In the genomic region with DNA sequence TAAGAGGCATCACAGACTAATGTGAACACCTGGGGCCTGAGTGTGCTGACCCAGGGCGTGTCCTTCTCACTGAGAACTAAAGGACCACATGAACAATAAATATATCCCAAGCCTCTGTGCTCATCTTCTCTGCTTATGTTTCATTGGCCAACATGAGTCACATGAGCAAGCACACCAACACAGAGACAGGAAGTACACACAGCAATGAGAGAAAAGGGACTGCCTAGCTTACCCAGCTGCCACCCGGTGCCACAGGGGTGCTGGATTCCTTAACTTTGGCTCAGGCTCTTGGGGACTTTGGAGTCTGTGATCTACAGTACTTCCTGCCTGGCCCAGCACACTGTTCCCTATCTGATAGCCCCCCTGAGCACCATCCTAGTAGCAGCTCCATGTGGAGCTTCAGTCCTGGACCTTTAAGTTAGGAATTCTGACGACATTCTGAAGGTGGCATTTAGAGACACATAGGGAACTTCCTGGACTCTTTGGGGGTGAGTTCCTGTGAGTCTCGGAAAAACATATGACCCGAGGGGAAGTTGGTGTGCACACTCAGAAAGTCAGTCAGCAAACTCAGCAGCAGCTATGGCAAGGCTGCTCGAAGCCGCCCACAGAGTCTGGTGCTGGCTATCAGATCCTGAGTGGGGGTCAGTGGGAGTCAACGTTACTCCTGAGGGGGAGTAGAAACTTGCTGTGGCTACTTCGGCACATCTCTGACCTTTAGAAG, we compare ENCODE assay signal across 12 mouse cellular contexts. TPM values are rescaled to one million over a fixed set of nuclear protein-coding genes. Genes with fewer than 3 reads are reported as not detected.
DNase-seq lines count a peak whose midpoint lies in the region; ATAC-seq and TF ChIP-seq lines count a peak whose summit lies in the region.
"Had no signal": no experiment of that assay in that cellular context is flagged by ENCODE, and none has a peak within 500 bp of the region (broad histone marks: within the 10 kb centered on the region; RNA-seq: fewer than 3 reads in every experiment).

No protein-coding gene starts in this region.

- no peak overlapping the region for H3K9ac ChIP-seq in heart, embryonic 15.5 days
- H3K9ac ChIP-seq in intestine, postnatal 0 days (ENCODE audit: low read depth, low read length): no peak overlapping the region
- H3K9ac ChIP-seq: stomach, embryonic 15.5 days had no signal

- 0 out of 2 replicates have a peak, but pooled peaks have one; percentile 27 for ATAC-seq in heart, embryonic 15.5 days (replicated peaks; ENCODE audit: insufficient number of reproducible peaks, insufficient read depth, low FRiP score, low read depth)
- no peak for ATAC-seq in intestine, postnatal 0 days

- no peak overlapping the region for H3K4me3 ChIP-seq in heart, embryonic 15.5 days
- no peak overlapping the region for H3K4me3 ChIP-seq in intestine, postnatal 0 days (ENCODE audit: low read depth, low read length)
- H3K4me3 ChIP-seq: erythroblast, embryonic 14.5 days; stomach, embryonic 15.5 days had no signal

- H3K27me3 ChIP-seq in heart, embryonic 15.5 days: peaks cover 13% of the 10 kb centered on the region
- no peaks in the 10 kb centered on the region for H3K27me3 ChIP-seq in intestine, postnatal 0 days (replicated peaks; ENCODE audit: control insufficient read depth, insufficient read depth, low read length)
- H3K27me3 ChIP-seq: stomach, embryonic 15.5 days had no signal

- intact Hi-C loops in heart, postnatal 10 days (cut with DNase I): no loop called here

- no peak for DNase-seq in heart, postnatal 10 days
- DNase-seq in CD4-positive helper T cell, adult 2 months (ENCODE audit: low read depth, low spot score): peak; percentile 82
- peak; percentile 86 for DNase-seq in induced T-regulatory cell, adult 2 months (ENCODE audit: low read depth)
- peak; percentile 61 to 62 for DNase-seq in natural killer cell, adult 2 months (ENCODE audit: low spot score in 2 of 2)
- DNase-seq in cerebellum, adult 11-12 months: no peak
- DNase-seq in gastrocnemius, adult 8-10 months (ENCODE audit: low spot score in 2 of 2): no peak
- DNase-seq: adrenal gland, adult 2 months; cerebellum, adult 8-10 months had no signal

- no peak overlapping the region for H3K27ac ChIP-seq in heart, embryonic 15.5 days
- H3K27ac ChIP-seq in intestine, postnatal 0 days (ENCODE audit: low read depth, low read length): no peak overlapping the region
- H3K27ac ChIP-seq: stomach, embryonic 15.5 days had no signal

- no peaks in the 10 kb centered on the region for H3K36me3 ChIP-seq in heart, embryonic 15.5 days
- no peaks in the 10 kb centered on the region for H3K36me3 ChIP-seq in intestine, postnatal 0 days (ENCODE audit: control insufficient read depth, insufficient read depth)
- H3K36me3 ChIP-seq: stomach, embryonic 15.5 days had no signal

- WGBS in heart, embryonic 15.5 days: 61% methylated on average over 9 of the region's 9 CpGs
- WGBS in intestine, postnatal 0 days: 71% methylated on average over 9 of the region's 9 CpGs

- no peak overlapping the region for H3K4me2 ChIP-seq in heart, embryonic 15.5 days
- no peak overlapping the region for H3K4me2 ChIP-seq in intestine, postnatal 0 days (replicated peaks; ENCODE audit: low read depth)
- H3K4me2 ChIP-seq: stomach, embryonic 15.5 days had no signal

- 0 out of 2 replicates have a peak, but pooled peaks cover 3% of the 10 kb centered on the region for H3K4me1 ChIP-seq in heart, embryonic 15.5 days (replicated peaks)
- H3K4me1 ChIP-seq in intestine, postnatal 0 days (replicated peaks; ENCODE audit: control insufficient read depth, insufficient read depth, low read length): no peaks in the 10 kb centered on the region
- H3K4me1 ChIP-seq: stomach, embryonic 15.5 days had no signal

- H3K9me3 ChIP-seq in heart, embryonic 15.5 days (replicated peaks): no peaks in the 10 kb centered on the region
- H3K9me3 ChIP-seq in intestine, postnatal 0 days (ENCODE audit: control insufficient read depth): no peaks in the 10 kb centered on the region
- H3K9me3 ChIP-seq: stomach, embryonic 15.5 days had no signal

- no peak for TF ChIP-seq CTCF in intestine, postnatal 0 days (IDR thresholded peaks at IDR 0.05; ENCODE audit: low read depth)

RNA-seq across cellular contexts. Expression of a gene that starts 2.0 kb away (rescaled TPM):
- polyA plus RNA-seq in heart, embryonic 15.5 days (2015; fragmentation: Nextera tagmentation; extraction: Ambion mirVana): 3.5 and 4.7 TPM in 2 replicates
- total RNA-seq in heart, postnatal 10 days (2021): 1 to 10 TPM; 5.2 to 6.5 TPM
- total RNA-seq in gastrocnemius, adult 8-10 months (2022): under 1 TPM; 0.77 to 0.99 (median 0.78) TPM
- 1.5 and 2.1 TPM in 2 replicates for polyA plus RNA-seq in intestine, postnatal 0 days (2015; fragmentation: Nextera tagmentation; extraction: Ambion mirVana)
- polyA plus RNA-seq: erythroblast, embryonic 14.5 days had no signal

RNA-seq across cellular contexts. Expression of a gene that starts 55.5 kb away (rescaled TPM):
- 1.3 and 1.9 TPM in 2 replicates for polyA plus RNA-seq in heart, embryonic 15.5 days (2015; fragmentation: Nextera tagmentation; extraction: Ambion mirVana)
- total RNA-seq in heart, postnatal 10 days (2021): 1 to 10 TPM in 1 of 2 experiments, under 1 TPM in 1; 0.97 to 1.2 TPM
- 1 to 10 TPM; 1.2 to 3.2 (median 1.5) TPM for total RNA-seq in gastrocnemius, adult 8-10 months (2022)
- polyA plus RNA-seq in intestine, postnatal 0 days (2015; fragmentation: Nextera tagmentation; extraction: Ambion mirVana): 0.63 and 1.0 TPM in 2 replicates

Comparison
In these comparisons a context has a peak if more than half of its experiments do, and no peak if none do; other contexts are left out.
1. DNase-seq: peak in CD4-positive helper T cell, adult 2 months (single experiment), induced T-regulatory cell, adult 2 months (single experiment) and natural killer cell, adult 2 months (2 of 2); none in heart, postnatal 10 days (0 of 2), cerebellum, adult 11-12 months (single experiment) and gastrocnemius, adult 8-10 months (0 of 2).